ENCODE assay signal across 8 mouse cellular contexts in genomic region chr13:81439390-81440025, GRCm38 (mm10).
DNase-seq lines count a peak whose midpoint lies in the region; ATAC-seq and TF ChIP-seq lines count a peak whose summit lies in the region.

No protein-coding gene starts in this region.

- no peak for DNase-seq in ES-E14 (ENCODE audit: low read depth, low spot score)
- DNase-seq in adrenal gland, postnatal 4 days (ENCODE audit: low spot score in 2 of 2) = peak; percentile 36 to 57
- DNase-seq in heart, postnatal 36 days = peak; percentile 63 to 82
- peak; percentile 52 for DNase-seq in layer of hippocampus, adult 9-11 months
- DNase-seq in lung, postnatal 25 days (ENCODE audit: low spot score) = peak; percentile 42
- peak; percentile 71 for DNase-seq in retina, postnatal 1 day
- DNase-seq in urinary bladder, postnatal 14 days (ENCODE audit: low spot score) = peak; percentile 75

- ATAC-seq in embryonic facial prominence, embryonic 13.5 days (ENCODE audit: insufficient number of reproducible peaks, insufficient read depth, low FRiP score, low TSS enrichment, low read depth) = no peak

- no peaks in the 10 kb centered on the region for H3K4me1 ChIP-seq in ES-E14 (ENCODE audit: control insufficient read depth in 2 of 2, insufficient read depth in 2 of 2, low read length in 2 of 2, poor library complexity in 1 of 2)
- peaks cover 9% of the 10 kb centered on the region for H3K4me1 ChIP-seq in embryonic facial prominence, embryonic 13.5 days

- WGBS in embryonic facial prominence, embryonic 13.5 days = 36% methylated on average over 12 of the region's 12 CpGs

- H3K9ac ChIP-seq in ES-E14 (ENCODE audit: insufficient read depth, low read depth, low read length, poor library complexity, severe bottlenecking) = no peak overlapping the region
- 0 out of 2 replicates have a peak overlapping the region, but pooled peaks have one; percentile 32 for H3K9ac ChIP-seq in embryonic facial prominence, embryonic 13.5 days

- H3K27ac ChIP-seq in ES-E14 (ENCODE audit: insufficient read depth, low read depth, low read length, poor library complexity, severe bottlenecking) = no peak overlapping the region
- H3K27ac ChIP-seq in embryonic facial prominence, embryonic 13.5 days = no peak overlapping the region

- no peaks in the 10 kb centered on the region for H3K9me3 ChIP-seq in ES-E14 (ENCODE audit: control insufficient read depth, insufficient read depth, low read depth, low read length)
- no peaks in the 10 kb centered on the region for H3K9me3 ChIP-seq in embryonic facial prominence, embryonic 13.5 days

- H3K36me3 ChIP-seq in ES-E14 (ENCODE audit: control insufficient read depth, insufficient read depth, low read length, poor library complexity, severe bottlenecking) = no peaks in the 10 kb centered on the region
- H3K36me3 ChIP-seq in embryonic facial prominence, embryonic 13.5 days = no peaks in the 10 kb centered on the region

- H3K4me2 ChIP-seq in embryonic facial prominence, embryonic 13.5 days = no peak overlapping the region

- intact Hi-C loops in heart, postnatal 36 days (cut with DNase I) = loop anchor here (1.0 to 2.0 kb wide), 2 partner anchors 201 to 322 kb away; no protein-coding TSS in a partner anchor

- H3K4me3 ChIP-seq in ES-E14 (ENCODE audit: insufficient read depth in 1 of 2, low read depth in 1 of 2, low read length in 2 of 2, poor library complexity in 1 of 2, severe bottlenecking in 1 of 2) = no peak overlapping the region
- H3K4me3 ChIP-seq in embryonic facial prominence, embryonic 13.5 days = no peak overlapping the region

- in situ Hi-C loops in ES-E14 (cut with MboI; ENCODE audit: low sequenced_read_pairs in 2 of 2, unreplicated experiment in 2 of 2) = loop anchor here (5.0 to 10.0 kb wide), 2 partner anchors 323 to 325 kb away; no protein-coding TSS in a partner anchor

- H3K27me3 ChIP-seq in embryonic facial prominence, embryonic 13.5 days = 0 out of 2 replicates have a peak, but pooled peaks cover 3% of the 10 kb centered on the region

TF ChIP-seq in ES-E14, 5 proteins besides CTCF, POLR2A, EP300 and RAD21:
- no peak for TF ChIP-seq CHD2 (IDR thresholded peaks at IDR 0.05; ENCODE audit: low read depth, low read length)
- no peak for TF ChIP-seq MAFK (IDR thresholded peaks at IDR 0.05; ENCODE audit: insufficient read depth, low read depth, low read length)
- TF ChIP-seq ZC3H11A (IDR thresholded peaks at IDR 0.05; ENCODE audit: borderline replicate concordance, low read depth, low read length) = peak; percentile 84
